Mouse (Mus musculus) cerebellum, postnatal 4 days (tissue): ENCODE data around the gene Ptcra.
"Not testable (repeated sequence)": the region's sequence is repeated elsewhere in the genome, so short reads cannot be mapped to it uniquely, and the experiment has no call there.

Source experiments
- DNase-seq, 2 experiments: peaks; one replicate each; pipeline ENCODE4 v3.0.0; 2022; ENCODE audit warnings: low spot score in 2 of 2, mixed read lengths in 1 of 2

The Ptcra gene

GRCm38 (mm10) chr17:46771616-46772015, 8.1 kb upstream of the Ptcra start:
- DNase-seq: no peak

- no peak for DNase-seq
Measured at GRCm38 (mm10) chr17:46771025-46771424, 7.5 kb upstream of the Ptcra start.

GRCm38 (mm10) chr17:46770546-46770945, 7.0 kb upstream of the Ptcra start:
- no peak for DNase-seq

- DNase-seq: no peak
Measured at GRCm38 (mm10) chr17:46767868-46768267, 4.4 kb upstream of the Ptcra start.

GRCm38 (mm10) chr17:46764916-46765315, 1.4 kb upstream of the Ptcra start:
- not testable (repeated sequence) for DNase-seq

- DNase-seq: no peak
Measured at GRCm38 (mm10) chr17:46758753-46759152, 4.8 kb downstream of the Ptcra start.

- peak; percentile 95 to 98 for DNase-seq
Measured at GRCm38 (mm10) chr17:46751794-46752556, 11.5 kb downstream of the Ptcra start, which contains the start of gene Cnpy3. Gene Cnpy3 (minus strand): TSS chr17:46752214.

- no peak for DNase-seq
Measured at GRCm38 (mm10) chr17:46751056-46751793, 12.3 kb downstream of the Ptcra start.

GRCm38 (mm10) chr17:46750580-46750979, 12.9 kb downstream of the Ptcra start:
- no peak for DNase-seq

GRCm38 (mm10) chr17:46749282-46749681, 14.2 kb downstream of the Ptcra start:
- no peak for DNase-seq

- no peak for DNase-seq
Measured at GRCm38 (mm10) chr17:46747806-46748205, 15.7 kb downstream of the Ptcra start.

GRCm38 (mm10) chr17:46747234-46747633, 16.3 kb downstream of the Ptcra start:
- no peak for DNase-seq

GRCm38 (mm10) chr17:46745506-46745905, 18.0 kb downstream of the Ptcra start:
- no peak for DNase-seq

GRCm38 (mm10) chr17:46742986-46743385, 20.5 kb downstream of the Ptcra start:
- no peak for DNase-seq

- DNase-seq: no peak
Measured at GRCm38 (mm10) chr17:46741305-46741704, 22.2 kb downstream of the Ptcra start.

- DNase-seq: peak in 1 of 2 experiments; percentile 31
Measured at GRCm38 (mm10) chr17:46736160-46736559, 27.4 kb downstream of the Ptcra start.

- no peak for DNase-seq
Measured at GRCm38 (mm10) chr17:46735287-46735686, 28.2 kb downstream of the Ptcra start.

GRCm38 (mm10) chr17:46734055-46734454, 29.5 kb downstream of the Ptcra start:
- no peak for DNase-seq

- DNase-seq: peak in 1 of 2 experiments; percentile 41
Measured at GRCm38 (mm10) chr17:46728904-46729318, 34.6 kb downstream of the Ptcra start, which contains the start of gene Gnmt. Gene Gnmt (minus strand): TSS chr17:46729168.

- no peak for DNase-seq
Measured at GRCm38 (mm10) chr17:46728496-46728895, 35.0 kb downstream of the Ptcra start.

GRCm38 (mm10) chr17:46728021-46728420, 35.5 kb downstream of the Ptcra start:
- DNase-seq: no peak

GRCm38 (mm10) chr17:46727271-46727670, 36.2 kb downstream of the Ptcra start:
- DNase-seq: no peak
